Mouse (Mus musculus) splenic B cell, adult 2 months (primary cell): ENCODE measurements around the gene Gm9944.

Source experiments
- DNase-seq: peaks from one replicate; pipeline ENCODE4 v3.0.0-alpha.2; 2011; ENCODE audit warnings: low read depth, low spot score
- H3K27me3 ChIP-seq: 2 replicates; pipeline ENCODE4 v1.6.1; 2012; ENCODE audit warnings: mild to moderate bottlenecking, low read length, moderate library complexity, mixed read lengths; ENCODE audit not compliant: control insufficient read depth, poor library complexity, insufficient read depth, severe bottlenecking
- H3K36me3 ChIP-seq: 2 replicates; pipeline ENCODE4 v1.6.1; 2012; ENCODE audit warnings: mild to moderate bottlenecking, low read length, moderate library complexity, mixed read lengths; ENCODE audit not compliant: control insufficient read depth, poor library complexity, insufficient read depth, severe bottlenecking

The Gm9944 gene

DNA sequence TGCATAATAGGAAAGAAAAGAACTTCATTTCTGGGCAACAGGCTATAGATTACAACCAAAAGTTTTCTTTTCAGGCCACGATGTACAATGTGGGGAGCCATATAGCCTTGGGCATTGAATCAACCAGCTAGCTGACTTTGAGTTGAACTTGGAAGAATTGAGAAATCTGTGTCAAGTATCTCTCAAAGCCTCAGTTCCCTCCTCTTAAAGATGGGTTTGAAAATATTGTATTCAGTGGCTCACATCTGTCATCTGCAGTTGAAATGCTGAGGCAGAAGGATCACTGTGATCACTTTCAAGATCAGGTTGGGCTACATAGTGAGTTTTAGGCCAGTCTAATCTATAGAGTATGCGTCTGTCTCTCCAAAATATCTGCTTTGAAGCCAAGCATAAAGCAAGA is at the start of gene Gm9944:
Gm9944 (minus strand) TSS at position 101 of the 400 bp plus-strand sequence.
- Histone ChIP-seq H3K36me3 (no peaks in the 10 kb centered on the region), H3K27me3 (no peaks in the 10 kb centered on the region)
- DNase-seq = no peak

DNA sequence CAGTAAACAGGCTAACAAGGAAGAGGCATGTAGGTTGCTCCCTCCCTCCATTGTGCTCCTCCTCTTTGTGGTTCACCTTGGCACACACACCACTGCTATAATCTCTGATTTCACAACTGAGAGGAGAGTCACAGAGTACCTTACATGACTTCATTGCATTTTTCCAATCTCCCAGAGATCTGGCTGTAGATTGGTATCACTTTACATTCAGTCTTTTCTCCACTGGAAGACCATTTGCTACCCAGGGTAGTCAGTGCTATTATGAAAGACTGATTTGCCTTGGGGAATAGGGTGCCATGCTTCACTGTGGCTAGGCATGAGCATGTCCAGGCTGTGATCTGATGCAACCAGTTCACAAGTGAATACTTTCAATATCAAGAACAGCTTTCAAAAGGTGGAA is 40.2 kb upstream of the Gm9944 start:
- DNase-seq = no peak
- H3K27me3 ChIP-seq = no peaks in the 10 kb centered on the region
- H3K36me3 ChIP-seq = no peaks in the 10 kb centered on the region

DNA sequence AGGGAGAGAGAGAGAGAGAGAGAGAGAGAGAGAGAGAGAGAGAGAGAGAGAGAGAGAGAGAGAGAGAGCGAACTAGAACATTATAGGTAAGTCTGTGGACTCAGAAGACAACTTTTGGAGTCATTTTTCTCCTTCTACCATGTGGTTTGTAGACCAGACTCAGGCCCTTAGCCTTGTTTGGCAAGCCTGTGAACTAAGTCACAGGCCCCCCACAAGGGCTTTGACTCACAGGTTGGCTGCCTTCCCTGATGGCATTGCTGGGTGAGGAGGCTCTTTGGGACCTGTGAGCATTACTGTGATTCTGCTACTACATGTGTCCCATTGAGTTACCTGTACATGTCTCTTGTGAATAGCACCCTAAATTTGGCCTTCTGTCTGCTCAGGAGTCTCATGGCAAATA is 15.0 kb upstream of the Gm9944 start:
- no peak for DNase-seq
- Histone ChIP-seq H3K36me3 (no peaks in the 10 kb centered on the region), H3K27me3 (no peaks in the 10 kb centered on the region)

DNA sequence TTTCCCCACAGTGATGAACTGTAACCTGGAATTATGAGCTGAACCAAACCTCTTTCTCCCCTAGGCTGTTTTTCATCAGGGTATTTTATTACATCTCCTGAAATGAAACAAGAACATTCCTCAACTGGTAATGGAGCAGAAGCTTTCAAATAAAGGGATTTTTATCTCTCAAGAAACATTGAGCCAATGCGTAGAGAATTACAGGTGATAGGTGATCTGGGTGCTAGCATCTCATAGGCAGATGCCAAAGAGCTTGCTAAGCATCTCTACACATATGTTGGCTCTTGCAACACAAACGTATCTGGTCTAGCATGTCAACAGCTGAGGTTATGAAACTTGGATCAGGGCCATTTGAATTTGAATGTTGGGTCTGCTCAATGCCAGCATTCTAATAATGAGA is 12.1 kb upstream of the Gm9944 start:
- no peak for DNase-seq
- H3K36me3 ChIP-seq = no peaks in the 10 kb centered on the region
- H3K27me3 ChIP-seq = no peaks in the 10 kb centered on the region

DNA sequence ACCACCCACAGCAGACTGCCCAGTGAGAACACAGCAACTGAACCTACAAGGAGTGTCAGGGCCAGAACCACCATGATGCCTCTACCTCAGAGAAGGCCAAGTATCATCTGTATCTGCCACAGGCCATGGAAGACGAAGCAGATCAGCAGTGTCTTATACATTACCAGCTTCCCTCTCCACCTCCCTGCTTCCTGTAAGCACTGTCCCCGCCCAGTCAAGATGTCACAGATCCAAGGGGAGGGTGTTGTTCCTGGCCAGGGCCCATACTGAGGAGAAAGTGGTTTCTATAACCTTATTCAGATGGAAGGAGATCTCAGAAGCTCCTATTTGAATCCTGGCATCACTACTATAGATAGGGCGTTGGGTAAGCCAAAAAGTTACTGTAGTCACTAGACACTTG is 10.5 kb upstream of the Gm9944 start, which contains the start of gene Aadacl3:
Aadacl3 (minus strand) TSS at position 101 of the 400 bp plus-strand sequence.
- no peak for DNase-seq
- Histone ChIP-seq H3K27me3 (no peaks in the 10 kb centered on the region), H3K36me3 (no peaks in the 10 kb centered on the region)

DNA sequence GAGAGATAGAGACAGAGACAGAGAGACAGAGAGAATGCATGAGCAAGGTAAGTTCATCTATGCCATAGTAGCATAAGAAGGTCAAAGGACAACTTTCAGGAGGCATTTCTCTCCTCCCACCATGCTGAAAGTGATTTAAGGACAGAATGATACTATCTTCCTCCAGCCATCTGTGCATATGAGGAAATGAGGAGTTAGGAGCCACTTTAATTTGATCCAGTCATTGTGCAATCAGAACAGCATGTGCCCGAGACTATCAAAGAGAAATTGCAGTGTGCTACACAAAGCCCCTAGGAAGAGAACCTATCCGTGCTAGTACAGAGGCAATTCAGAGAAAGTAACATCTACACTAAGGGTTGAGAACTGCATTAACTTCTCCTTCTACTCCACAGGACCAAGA is 4.6 kb downstream of the Gm9944 start:
- H3K36me3 ChIP-seq = no peaks in the 10 kb centered on the region
- DNase-seq = no peak
- no peaks in the 10 kb centered on the region for H3K27me3 ChIP-seq

DNA sequence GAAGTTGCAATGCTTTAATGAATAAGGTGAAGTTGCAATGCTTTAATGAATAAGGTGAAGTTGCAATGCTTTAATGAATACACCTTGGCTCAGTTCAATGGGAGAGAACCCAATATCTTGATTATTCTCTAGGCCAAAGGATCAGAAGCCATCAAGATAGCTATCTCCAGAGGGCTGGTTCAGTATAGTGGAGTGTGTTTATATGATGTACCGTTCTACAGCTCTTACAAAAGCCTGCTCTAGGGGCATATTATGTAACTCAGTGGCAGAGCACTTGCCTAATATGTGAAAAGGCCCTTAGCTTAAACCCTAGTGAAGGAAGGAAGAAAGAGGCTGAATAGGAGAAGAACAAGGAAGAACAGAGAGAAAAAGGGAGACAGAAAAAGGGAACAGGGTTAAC is 11.5 kb downstream of the Gm9944 start:
- H3K27me3 ChIP-seq = no peaks in the 10 kb centered on the region
- DNase-seq = no peak

DNA sequence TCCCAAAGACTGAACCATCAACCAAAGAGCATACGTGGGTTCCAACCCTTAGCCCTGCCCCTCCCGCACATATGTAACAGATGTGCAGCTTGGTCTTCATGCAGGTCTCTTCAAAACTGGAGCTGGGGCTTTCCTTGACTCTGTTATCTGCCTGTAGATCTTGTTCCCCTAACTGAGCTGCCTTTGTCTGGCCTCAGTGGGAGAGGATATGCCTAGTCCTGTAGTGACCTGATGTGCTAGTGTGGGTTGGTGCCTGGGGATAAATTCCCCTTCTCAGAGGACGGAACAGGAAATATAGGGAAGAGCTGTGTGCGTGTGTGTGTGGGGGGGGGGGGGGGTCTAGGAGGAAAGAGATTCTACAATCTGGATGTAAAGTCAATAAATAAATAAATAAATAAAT is 12.0 kb downstream of the Gm9944 start:
- H3K27me3 ChIP-seq = no peaks in the 10 kb centered on the region
- DNase-seq = no peak
- no peaks in the 10 kb centered on the region for H3K36me3 ChIP-seq

More for the DNA sequence above, 11.5 kb downstream of the Gm9944 start:
- no peaks in the 10 kb centered on the region for H3K36me3 ChIP-seq

DNA sequence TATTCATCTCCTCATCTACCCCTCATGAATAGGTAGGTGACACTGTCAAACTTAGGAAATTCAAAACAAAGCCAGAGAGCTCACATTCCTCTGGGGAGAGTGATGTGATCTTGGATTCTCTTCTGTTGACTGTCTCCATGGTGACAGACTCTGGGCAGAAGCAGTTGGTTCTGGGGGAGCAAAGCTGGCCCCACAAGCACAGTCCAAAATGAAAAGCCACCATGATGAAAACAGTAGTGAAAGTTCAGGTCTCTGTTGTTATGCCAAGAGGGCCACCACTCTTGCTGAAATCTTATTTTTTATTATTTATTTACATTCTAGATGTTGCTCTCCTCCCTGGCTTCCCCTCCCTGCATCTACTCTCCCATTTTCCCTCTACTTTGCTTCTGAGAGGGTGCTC is 14.4 kb downstream of the Gm9944 start, which contains the start of gene 1700012P22Rik:
1700012P22Rik (minus strand) TSS at position 101 of the 400 bp plus-strand sequence.
- Histone ChIP-seq H3K27me3 (no peaks in the 10 kb centered on the region), H3K36me3 (no peaks in the 10 kb centered on the region)
- DNase-seq = no peak

DNA sequence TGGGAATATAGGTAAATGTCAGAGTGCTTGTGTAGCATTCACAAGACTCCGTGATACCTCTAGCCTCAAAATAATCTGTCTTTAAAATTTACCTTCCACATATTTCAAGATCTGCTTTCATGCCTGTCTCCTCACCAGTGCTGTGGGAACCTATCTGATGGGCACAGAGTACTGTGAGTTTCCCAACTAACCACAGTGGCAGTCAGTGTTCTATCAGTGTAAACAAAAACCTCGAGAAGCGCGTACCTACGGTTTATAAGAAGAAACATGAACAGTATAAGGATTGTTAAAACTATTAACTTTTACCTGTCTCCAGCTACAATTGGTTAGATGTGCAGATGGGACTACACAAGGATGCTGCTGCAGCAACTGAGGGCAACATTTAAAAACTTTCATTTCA is 19.9 kb downstream of the Gm9944 start:
- DNase-seq = no peak
- no peaks in the 10 kb centered on the region for H3K36me3 ChIP-seq
- H3K27me3 ChIP-seq = no peaks in the 10 kb centered on the region

DNA sequence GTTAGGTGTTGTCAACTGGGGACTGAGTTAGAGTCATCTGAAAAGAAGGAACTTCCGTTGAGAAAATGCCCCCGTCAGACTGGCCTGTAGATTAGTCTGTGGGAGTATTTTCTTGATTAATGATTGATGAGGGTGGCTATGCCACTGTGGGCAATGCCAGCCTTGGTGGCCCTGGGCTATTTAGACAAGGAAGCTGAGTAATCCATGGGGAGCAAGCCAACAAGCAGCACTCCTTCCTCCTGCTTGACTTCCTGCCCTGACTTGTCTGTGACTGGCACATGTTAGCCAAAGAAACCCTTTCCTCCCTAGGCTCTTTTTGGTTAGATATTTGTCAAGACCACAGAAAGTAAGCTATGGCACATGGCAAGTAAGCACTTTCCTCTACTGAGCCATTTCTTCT is 22.4 kb downstream of the Gm9944 start:
- Histone ChIP-seq H3K36me3 (no peaks in the 10 kb centered on the region), H3K27me3 (no peaks in the 10 kb centered on the region)
- DNase-seq = no peak

DNA sequence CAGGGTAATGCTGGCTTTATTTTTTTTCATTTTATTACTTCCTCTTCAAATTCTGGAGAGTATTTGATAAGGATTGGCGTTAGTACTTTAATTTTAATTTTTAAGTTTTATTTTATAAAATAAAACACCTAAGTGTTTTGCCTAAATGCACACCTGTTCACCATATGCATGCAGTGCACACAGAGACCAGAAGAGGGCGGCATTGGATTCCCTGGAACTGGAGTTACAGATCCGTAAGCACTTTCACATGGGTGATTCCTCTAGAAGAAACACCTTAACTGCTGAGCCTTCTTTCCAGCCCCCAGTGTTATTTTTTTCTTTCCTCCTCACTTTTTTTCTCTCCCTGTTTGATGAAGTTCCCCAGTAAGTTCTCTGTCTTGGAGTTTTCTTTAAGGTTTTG is 24.2 kb downstream of the Gm9944 start:
- DNase-seq = no peak
- no peaks in the 10 kb centered on the region for H3K36me3 ChIP-seq
- H3K27me3 ChIP-seq = no peaks in the 10 kb centered on the region

DNA sequence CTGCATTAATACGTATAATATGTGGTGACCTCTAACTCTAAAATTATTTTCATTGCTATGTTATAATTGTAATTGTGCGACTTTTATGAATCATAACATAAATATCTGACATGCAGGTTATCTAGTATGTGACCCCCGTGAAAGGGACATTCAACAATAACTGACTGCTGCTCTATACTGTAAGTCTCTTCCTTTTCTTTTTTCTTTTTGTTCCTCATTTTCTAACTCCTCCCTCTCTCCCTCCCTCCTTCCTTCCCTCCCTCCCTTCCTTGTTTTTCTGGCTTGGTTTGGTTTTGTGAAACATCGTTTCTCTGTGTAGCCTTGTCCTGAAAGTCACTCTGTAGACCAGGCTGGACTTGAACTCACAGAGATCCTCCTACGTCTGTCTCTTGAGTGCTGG is 28.5 kb downstream of the Gm9944 start:
- H3K27me3 ChIP-seq = no peaks in the 10 kb centered on the region
- no peaks in the 10 kb centered on the region for H3K36me3 ChIP-seq
- DNase-seq = no peak

DNA sequence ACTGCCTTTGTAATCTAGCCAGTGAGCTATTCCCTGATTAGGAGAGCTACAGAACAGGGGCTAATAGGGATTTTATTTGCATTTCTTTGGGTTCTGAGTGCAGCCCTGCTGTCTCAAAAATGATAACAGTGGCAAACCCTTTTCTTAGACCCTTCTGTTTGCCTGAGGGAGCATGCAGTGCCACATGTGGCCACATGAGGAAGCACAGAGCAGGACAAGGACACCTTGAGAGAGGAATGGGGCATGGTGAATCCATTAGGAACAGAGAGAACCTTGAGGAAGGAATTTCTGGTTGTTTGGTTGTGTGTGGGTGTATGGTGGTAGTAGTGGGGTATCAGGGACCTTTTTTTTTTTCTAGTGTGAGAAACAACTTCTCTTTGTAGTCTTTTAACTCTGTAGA is 32.5 kb downstream of the Gm9944 start:
- Histone ChIP-seq H3K36me3 (no peaks in the 10 kb centered on the region), H3K27me3 (no peaks in the 10 kb centered on the region)
- DNase-seq = no peak

DNA sequence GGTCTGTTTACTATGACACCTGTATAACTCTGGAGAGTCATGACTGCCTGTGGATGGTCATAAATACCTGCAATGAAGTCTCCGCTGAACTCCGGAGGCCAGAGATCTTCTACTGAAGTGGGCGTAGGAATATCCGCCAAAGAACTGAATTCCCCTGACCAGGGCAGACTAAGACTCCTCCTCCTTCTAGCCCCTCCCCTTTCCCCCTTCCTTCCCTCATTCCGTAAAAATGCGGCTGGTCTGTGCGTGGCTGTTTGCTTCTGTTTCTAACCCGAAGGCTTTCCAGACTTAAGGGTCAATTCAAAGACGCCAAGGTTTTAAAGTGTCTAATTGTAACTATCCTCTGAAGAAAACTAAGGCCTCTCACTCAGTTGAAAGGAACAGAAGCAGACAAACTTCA is 44.8 kb downstream of the Gm9944 start, which contains the start of gene Pramef12:
Pramef12 (minus strand) TSS at position 175 of the 400 bp plus-strand sequence.
- Histone ChIP-seq H3K27me3 (no peaks in the 10 kb centered on the region), H3K36me3 (no peaks in the 10 kb centered on the region)
- no peak for DNase-seq

DNA sequence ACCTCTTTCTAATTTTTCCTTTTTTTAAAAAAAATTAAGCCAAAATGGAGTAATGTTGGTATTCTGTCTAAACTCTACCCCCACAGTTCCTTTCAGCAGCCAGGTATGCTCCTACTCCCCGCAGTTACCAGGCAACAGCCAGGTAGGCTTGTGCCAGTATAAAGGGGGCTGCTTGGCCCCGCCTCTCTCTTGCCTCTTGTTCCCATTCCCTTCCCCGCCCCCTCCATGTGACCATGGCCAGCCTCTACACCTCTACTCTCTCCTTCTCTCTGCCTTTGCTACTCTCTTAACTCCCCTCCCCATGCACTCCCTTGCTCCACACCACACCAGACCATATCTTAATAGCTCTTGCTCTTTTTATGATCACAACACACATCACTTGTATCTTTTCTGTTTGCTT is 46.9 kb downstream of the Gm9944 start:
- DNase-seq = no peak
- no peaks in the 10 kb centered on the region for H3K27me3 ChIP-seq
- no peaks in the 10 kb centered on the region for H3K36me3 ChIP-seq
